Mouse (Mus musculus): Measurements from ENCODE around the gene Loxl1. TPM values are rescaled to one million over a fixed set of nuclear protein-coding genes. Genes with fewer than 3 reads are reported as not detected.

Gene Loxl1
- total and polyA plus RNA-seq, 2 experiments from 2014 or later: 39.2 to 61.7 TPM

DNA sequence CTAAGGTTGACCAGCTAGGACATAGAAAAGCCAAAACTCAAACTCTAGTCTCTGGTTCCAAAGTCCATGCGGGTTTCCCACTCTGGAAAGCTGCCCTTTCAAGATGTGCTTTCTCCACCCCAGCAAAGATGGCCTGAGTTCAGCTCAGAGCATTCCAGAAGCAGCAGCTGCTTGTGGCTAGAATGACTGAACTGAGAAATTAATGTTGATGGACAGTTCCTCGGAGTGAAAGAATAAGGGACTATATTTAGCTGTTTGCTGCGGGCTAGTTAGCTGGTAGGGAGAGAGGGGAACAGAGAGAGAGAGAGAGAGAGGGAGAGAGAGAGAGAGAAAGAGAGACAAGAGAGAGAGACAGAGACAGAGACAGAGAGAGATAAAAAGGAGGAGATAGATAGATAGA lies 18.3 kb upstream of the Loxl1 start:
- H3K36me3 ChIP-seq (replicated peaks; ENCODE audit: control insufficient read depth, insufficient read depth, low read length): no peaks in the 10 kb centered on the region
- H3K27me3 ChIP-seq (ENCODE audit: control insufficient read depth, insufficient read depth, low read length): no peaks in the 10 kb centered on the region
- H3K9me3 ChIP-seq (replicated peaks; ENCODE audit: control insufficient read depth, low read length): no peaks in the 10 kb centered on the region
- no peaks in the 10 kb centered on the region for H3K4me1 ChIP-seq (ENCODE audit: control insufficient read depth, insufficient read depth)
- H3K27ac ChIP-seq (ENCODE audit: low read depth): no peak overlapping the region
- DNase-seq (ENCODE audit: low spot score) (peak; percentile 50), ATAC-seq (ENCODE audit: insufficient read depth, low read depth) (no peak)
- WGBS: 17% methylated on average over 3 of the region's 3 CpGs
- H3K4me3 ChIP-seq (ENCODE audit: low read depth, low read length): no peak overlapping the region
- H3K4me2 ChIP-seq (ENCODE audit: low read depth, low read length): no peak overlapping the region
- TF ChIP-seq EP300 (IDR thresholded peaks at IDR 0.05; ENCODE audit: low read depth) (no peak), CTCF (IDR thresholded peaks at IDR 0.05; ENCODE audit: low read depth) (no peak)
- H3K9ac ChIP-seq (replicated peaks; ENCODE audit: low read depth, low read length): no peak overlapping the region

GRCm38 (mm10) chr9:58330293-58330692 lies 17.3 kb upstream of the Loxl1 start:
- peak; percentile 56 for DNase-seq (ENCODE audit: low spot score)
- H3K4me3 ChIP-seq (ENCODE audit: low read depth, low read length): no peak overlapping the region
- H3K9me3 ChIP-seq (replicated peaks; ENCODE audit: control insufficient read depth, low read length): no peaks in the 10 kb centered on the region
- 24% methylated on average over 5 of the region's 5 CpGs for WGBS
- H3K9ac ChIP-seq (replicated peaks; ENCODE audit: low read depth, low read length): no peak overlapping the region
- H3K27me3 ChIP-seq (ENCODE audit: control insufficient read depth, insufficient read depth, low read length): no peaks in the 10 kb centered on the region
- no peak for ATAC-seq (ENCODE audit: insufficient read depth, low read depth)
- no peaks in the 10 kb centered on the region for H3K4me1 ChIP-seq (ENCODE audit: control insufficient read depth, insufficient read depth)
- no peaks in the 10 kb centered on the region for H3K36me3 ChIP-seq (replicated peaks; ENCODE audit: control insufficient read depth, insufficient read depth, low read length)
- H3K4me2 ChIP-seq (ENCODE audit: low read depth, low read length): no peak overlapping the region
- no peak overlapping the region for H3K27ac ChIP-seq (ENCODE audit: low read depth)
- peak; percentile 90 for TF ChIP-seq CTCF (IDR thresholded peaks at IDR 0.05; ENCODE audit: low read depth)
- no peak for TF ChIP-seq EP300 (IDR thresholded peaks at IDR 0.05; ENCODE audit: low read depth)

- H3K36me3 ChIP-seq (replicated peaks; ENCODE audit: control insufficient read depth, insufficient read depth, low read length): no peaks in the 10 kb centered on the region
- DNase-seq (ENCODE audit: low spot score): no peak
- no peaks in the 10 kb centered on the region for H3K27me3 ChIP-seq (ENCODE audit: control insufficient read depth, insufficient read depth, low read length)
- no peak for TF ChIP-seq CTCF (IDR thresholded peaks at IDR 0.05; ENCODE audit: low read depth)
- no peak for TF ChIP-seq EP300 (IDR thresholded peaks at IDR 0.05; ENCODE audit: low read depth)
- H3K9ac ChIP-seq (replicated peaks; ENCODE audit: low read depth, low read length): no peak overlapping the region
- 36% methylated on average over 1 of the region's 1 CpGs for WGBS
- H3K4me1 ChIP-seq (ENCODE audit: control insufficient read depth, insufficient read depth): no peaks in the 10 kb centered on the region
- H3K9me3 ChIP-seq (replicated peaks; ENCODE audit: control insufficient read depth, low read length): no peaks in the 10 kb centered on the region
- ATAC-seq (ENCODE audit: insufficient read depth, low read depth): no peak
- H3K4me3 ChIP-seq (ENCODE audit: low read depth, low read length): no peak overlapping the region
- H3K27ac ChIP-seq (ENCODE audit: low read depth): 0 out of 2 replicates have a peak overlapping the region, but pooled peaks have one; percentile 19
- H3K4me2 ChIP-seq (ENCODE audit: low read depth, low read length): no peak overlapping the region
Measured at GRCm38 (mm10) chr9:58327382-58327781, 14.4 kb upstream of the Loxl1 start.

DNA sequence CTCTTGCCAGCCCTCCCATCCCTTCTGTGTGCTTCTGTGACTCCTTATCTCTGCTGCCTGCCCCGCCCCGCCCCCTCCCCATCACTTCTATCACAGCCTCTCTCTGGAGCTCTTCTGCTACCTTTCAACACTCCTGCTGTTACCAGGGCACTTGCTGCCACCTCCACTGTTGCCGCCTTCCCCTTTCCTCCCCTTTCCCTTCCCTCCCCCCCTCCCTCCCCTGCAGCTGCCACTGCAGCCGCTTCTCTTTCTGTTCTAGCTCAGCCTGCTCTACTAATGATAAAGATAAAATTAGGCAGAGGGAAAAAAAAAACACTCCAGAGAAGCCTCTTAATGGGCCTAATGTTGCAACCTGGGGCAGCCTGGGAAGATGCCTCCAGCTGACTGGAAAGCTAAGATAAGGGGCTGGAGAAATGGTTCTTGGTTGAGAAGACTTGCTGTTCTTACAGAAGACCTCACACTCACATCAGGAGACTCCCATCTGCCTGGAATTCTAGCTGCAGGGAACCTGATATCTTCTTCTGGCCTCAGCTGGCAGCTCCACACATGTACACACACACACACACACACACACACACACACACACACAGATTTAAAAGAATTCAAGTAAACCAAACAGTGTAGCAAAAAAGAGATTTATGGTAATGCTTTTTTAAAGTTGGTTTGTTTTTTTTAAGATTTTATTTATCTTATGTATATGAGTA lies 13.6 kb upstream of the Loxl1 start:
- no peak overlapping the region for H3K4me3 ChIP-seq (ENCODE audit: low read depth, low read length)
- TF ChIP-seq EP300 (IDR thresholded peaks at IDR 0.05; ENCODE audit: low read depth): no peak
- TF ChIP-seq CTCF (IDR thresholded peaks at IDR 0.05; ENCODE audit: low read depth): no peak
- no peaks in the 10 kb centered on the region for H3K4me1 ChIP-seq (ENCODE audit: control insufficient read depth, insufficient read depth)
- ATAC-seq (ENCODE audit: insufficient read depth, low read depth) (peak; percentile 88), DNase-seq (ENCODE audit: low spot score) (peak; percentile 85)
- 4% methylated on average over 4 of the region's 4 CpGs for whole genome bisulfite sequencing
- no peak overlapping the region for H3K4me2 ChIP-seq (ENCODE audit: low read depth, low read length)
- no peaks in the 10 kb centered on the region for H3K27me3 ChIP-seq (ENCODE audit: control insufficient read depth, insufficient read depth, low read length)
- 0 out of 2 replicates have a peak overlapping the region, but pooled peaks have one; percentile 19 for H3K27ac ChIP-seq (ENCODE audit: low read depth)
- no peaks in the 10 kb centered on the region for H3K36me3 ChIP-seq (replicated peaks; ENCODE audit: control insufficient read depth, insufficient read depth, low read length)
- H3K9ac ChIP-seq (replicated peaks; ENCODE audit: low read depth, low read length): no peak overlapping the region
- H3K9me3 ChIP-seq (replicated peaks; ENCODE audit: control insufficient read depth, low read length): no peaks in the 10 kb centered on the region

GRCm38 (mm10) chr9:58321681-58322080 lies 8.7 kb upstream of the Loxl1 start:
- Histone ChIP-seq H3K4me3 (ENCODE audit: low read depth, low read length) (no peak overlapping the region), H3K9ac (replicated peaks; ENCODE audit: low read depth, low read length) (no peak overlapping the region), H3K27ac (ENCODE audit: low read depth) (no peak overlapping the region), H3K4me2 (ENCODE audit: low read depth, low read length) (no peak overlapping the region), H3K27me3 (ENCODE audit: control insufficient read depth, insufficient read depth, low read length) (no peaks in the 10 kb centered on the region), H3K4me1 (ENCODE audit: control insufficient read depth, insufficient read depth) (no peaks in the 10 kb centered on the region), H3K9me3 (replicated peaks; ENCODE audit: control insufficient read depth, low read length) (no peaks in the 10 kb centered on the region), H3K36me3 (replicated peaks; ENCODE audit: control insufficient read depth, insufficient read depth, low read length) (no peaks in the 10 kb centered on the region)
- ATAC-seq (ENCODE audit: insufficient read depth, low read depth) (no peak), DNase-seq (ENCODE audit: low spot score) (no peak)
- WGBS: 88% methylated on average over 3 of the region's 3 CpGs
- TF ChIP-seq EP300 (IDR thresholded peaks at IDR 0.05; ENCODE audit: low read depth): no peak
- peak; percentile 16; the same call in 1 of the 2 replicates for TF ChIP-seq CTCF (IDR thresholded peaks at IDR 0.05; ENCODE audit: low read depth)

DNA sequence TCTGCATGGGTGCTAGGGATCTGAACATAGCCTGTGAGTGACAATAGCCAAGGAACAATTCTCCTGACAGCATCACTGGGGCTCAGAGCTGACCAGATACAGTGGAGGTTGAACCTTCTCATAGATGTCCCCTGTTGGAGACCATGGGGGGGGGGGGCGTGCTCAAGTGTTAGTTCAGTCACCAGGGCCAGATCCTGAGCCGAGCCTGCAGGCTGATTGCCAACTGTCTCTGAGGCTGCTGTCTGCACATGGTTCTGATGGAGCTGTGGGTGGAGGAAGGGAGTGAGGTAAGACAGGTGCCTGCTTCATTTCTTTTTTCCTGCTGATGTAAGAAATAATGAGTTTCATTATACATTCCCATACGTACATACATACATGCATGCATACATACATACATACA lies 5.3 kb upstream of the Loxl1 start:
- Histone ChIP-seq H3K9ac (replicated peaks; ENCODE audit: low read depth, low read length) (no peak overlapping the region), H3K27ac (ENCODE audit: low read depth) (no peak overlapping the region), H3K27me3 (ENCODE audit: control insufficient read depth, insufficient read depth, low read length) (no peaks in the 10 kb centered on the region), H3K4me2 (ENCODE audit: low read depth, low read length) (no peak overlapping the region), H3K4me1 (ENCODE audit: control insufficient read depth, insufficient read depth) (no peaks in the 10 kb centered on the region), H3K4me3 (ENCODE audit: low read depth, low read length) (no peak overlapping the region), H3K9me3 (replicated peaks; ENCODE audit: control insufficient read depth, low read length) (no peaks in the 10 kb centered on the region), H3K36me3 (replicated peaks; ENCODE audit: control insufficient read depth, insufficient read depth, low read length) (no peaks in the 10 kb centered on the region)
- WGBS: 53% methylated on average over 3 of the region's 3 CpGs
- TF ChIP-seq CTCF (IDR thresholded peaks at IDR 0.05; ENCODE audit: low read depth): no peak
- TF ChIP-seq EP300 (IDR thresholded peaks at IDR 0.05; ENCODE audit: low read depth): no peak
- DNase-seq (ENCODE audit: low spot score): no peak
- ATAC-seq (ENCODE audit: insufficient read depth, low read depth): no peak
